Mouse (Mus musculus) heart, adult 2 months (tissue): ENCODE measurements around the gene Gm5105.

Experiments used
- EP300 ChIP-seq: fragments of 200-500 bp; IDR thresholded peaks from 2 replicates; pipeline ENCODE4 v1.6.1; 2011; ENCODE audit warnings: low read depth, low read length, control low read depth; ENCODE audit not compliant: insufficient read depth
- POLR2A ChIP-seq: fragments of 200-500 bp; IDR thresholded peaks from 2 replicates; pipeline ENCODE4 v1.6.1; 2011; ENCODE audit warnings: mild to moderate bottlenecking, low read depth, low read length, control low read depth; ENCODE audit not compliant: insufficient read depth

- TF ChIP-seq POLR2A (no peak), EP300 (no peak)
Measured at GRCm38 (mm10) chr3:138083896-138084295, 16.7 kb upstream of the Gm5105 start.
